Mouse (Mus musculus) liver, adult (tissue): ENCODE data around the gene Hoxc4.

Experiments
- GATA4 ChIP-seq: IDR thresholded peaks from 2 replicates; pipeline ENCODE4 v1.6.1; 2014; ENCODE audit warnings: mild to moderate bottlenecking, low read length; ENCODE audit not compliant: insufficient replicate concordance

The Hoxc4 gene

DNA sequence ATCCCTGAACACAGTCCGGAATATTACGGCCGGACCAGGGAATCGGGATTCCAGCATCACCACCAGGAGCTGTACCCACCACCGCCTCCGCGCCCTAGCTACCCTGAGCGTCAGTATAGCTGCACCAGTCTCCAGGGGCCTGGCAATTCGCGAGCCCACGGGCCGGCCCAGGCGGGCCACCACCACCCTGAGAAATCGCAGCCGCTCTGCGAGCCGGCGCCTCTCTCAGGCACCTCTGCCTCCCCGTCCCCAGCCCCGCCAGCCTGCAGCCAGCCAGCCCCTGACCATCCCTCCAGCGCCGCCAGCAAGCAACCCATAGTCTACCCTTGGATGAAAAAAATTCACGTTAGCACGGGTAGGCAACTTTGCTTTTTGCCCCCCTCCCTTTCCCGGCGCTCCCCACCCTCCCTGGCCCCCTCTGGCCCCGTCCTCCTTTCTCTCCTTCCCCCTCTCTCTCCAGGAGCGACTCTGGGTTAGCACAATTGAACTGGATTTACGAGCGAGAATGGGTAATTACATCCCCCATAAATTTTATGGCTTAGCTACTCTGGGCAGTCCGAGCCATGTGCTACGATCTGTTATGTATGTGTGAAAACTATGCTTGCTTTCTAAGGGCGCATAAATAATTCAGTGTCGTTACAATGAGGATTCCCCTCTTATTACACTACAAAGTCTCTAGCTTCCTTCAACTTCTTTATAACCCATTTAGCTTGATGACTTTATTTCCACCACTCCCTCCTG, 16.2 kb downstream of the Hoxc4 start:
- no peak for TF ChIP-seq GATA4

DNA sequence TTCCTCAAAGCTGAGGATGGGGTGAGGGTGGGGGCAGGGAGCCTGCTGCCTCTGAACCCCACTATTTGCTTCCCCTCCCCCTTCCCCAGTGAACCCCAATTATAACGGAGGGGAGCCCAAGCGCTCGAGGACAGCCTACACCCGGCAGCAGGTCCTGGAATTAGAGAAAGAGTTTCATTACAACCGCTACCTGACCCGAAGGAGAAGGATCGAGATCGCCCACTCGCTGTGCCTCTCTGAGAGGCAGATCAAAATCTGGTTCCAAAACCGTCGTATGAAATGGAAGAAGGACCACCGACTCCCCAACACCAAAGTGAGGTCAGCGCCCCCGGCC, 16.8 kb downstream of the Hoxc4 start:
- no peak for TF ChIP-seq GATA4

DNA sequence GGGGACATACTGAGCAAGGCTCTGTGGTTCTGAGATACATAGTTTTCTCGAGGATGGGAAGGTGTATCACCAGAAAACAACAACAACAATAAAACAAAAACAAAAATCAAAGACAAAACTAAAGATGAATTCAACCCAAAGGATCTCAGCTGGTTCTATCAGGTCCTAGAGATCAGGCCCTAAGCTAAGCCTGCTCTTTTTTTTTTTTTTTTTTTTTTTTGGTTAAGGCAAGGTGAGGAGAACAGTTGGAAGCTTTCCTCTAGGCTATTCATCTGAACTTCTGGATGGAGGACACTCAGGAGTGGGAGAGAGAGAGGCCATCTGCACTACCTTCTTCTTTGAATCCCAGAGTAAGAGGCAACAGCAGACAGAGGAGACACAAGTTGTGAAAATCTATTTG, 18.8 kb downstream of the Hoxc4 start:
- TF ChIP-seq GATA4: no peak

DNA sequence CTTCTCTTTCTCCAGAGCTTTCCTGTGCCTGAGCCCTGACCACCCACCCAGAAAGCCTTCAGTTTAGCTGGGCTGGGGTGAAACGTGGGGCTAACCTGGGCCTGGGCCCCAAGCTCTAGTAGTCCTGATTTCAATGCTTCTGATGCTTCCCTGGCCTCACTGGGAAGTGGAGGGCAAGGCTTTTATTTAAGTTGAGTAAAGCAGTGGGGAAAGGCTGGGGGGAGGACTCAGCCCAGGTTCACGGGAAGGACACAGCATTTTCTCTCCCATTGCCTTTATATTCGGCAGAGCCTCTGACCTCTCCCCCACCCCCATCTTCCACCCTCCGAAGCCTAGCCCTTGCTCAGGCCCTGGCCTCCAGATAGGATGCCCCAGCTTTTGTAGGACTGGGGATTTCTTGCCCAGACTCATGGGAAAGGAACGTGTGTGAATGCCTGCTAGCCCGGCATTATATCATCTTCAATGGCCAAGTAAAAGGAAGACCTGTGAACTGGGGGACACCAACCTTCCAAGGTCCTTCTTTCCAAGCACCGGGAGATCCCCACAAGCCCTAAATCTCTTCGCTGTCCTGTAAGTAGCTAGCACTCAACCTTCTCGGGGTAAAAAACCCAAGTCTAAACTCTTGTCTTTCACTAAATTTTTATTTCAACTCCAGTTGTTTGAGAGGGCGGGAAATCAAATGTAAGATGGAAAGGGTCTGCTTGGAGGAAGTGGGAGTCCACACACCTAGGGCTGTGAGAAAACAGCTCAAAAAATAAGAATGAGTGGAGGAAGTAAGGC, 20.2 kb downstream of the Hoxc4 start:
- TF ChIP-seq GATA4: no peak

DNA sequence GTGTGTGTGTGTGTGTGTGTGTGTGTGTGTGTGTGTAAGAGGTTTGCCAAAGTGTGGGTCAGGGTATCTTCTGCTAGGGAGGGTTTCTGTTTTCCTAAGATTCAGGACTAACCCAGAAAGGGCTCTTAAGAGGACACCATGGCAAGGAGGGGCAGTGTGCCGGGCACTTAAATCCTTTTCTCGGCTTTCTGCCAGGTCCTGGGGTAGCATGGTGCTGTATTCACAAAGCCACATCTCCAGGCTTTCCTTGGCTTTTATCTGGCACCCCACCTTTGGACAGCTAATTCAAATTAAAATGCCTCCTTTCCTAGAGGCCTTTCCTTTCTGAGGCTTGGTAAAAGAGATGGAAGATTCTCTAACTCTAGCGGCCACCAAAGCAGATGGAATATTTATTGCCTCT, 20.9 kb downstream of the Hoxc4 start:
- no peak for TF ChIP-seq GATA4

DNA sequence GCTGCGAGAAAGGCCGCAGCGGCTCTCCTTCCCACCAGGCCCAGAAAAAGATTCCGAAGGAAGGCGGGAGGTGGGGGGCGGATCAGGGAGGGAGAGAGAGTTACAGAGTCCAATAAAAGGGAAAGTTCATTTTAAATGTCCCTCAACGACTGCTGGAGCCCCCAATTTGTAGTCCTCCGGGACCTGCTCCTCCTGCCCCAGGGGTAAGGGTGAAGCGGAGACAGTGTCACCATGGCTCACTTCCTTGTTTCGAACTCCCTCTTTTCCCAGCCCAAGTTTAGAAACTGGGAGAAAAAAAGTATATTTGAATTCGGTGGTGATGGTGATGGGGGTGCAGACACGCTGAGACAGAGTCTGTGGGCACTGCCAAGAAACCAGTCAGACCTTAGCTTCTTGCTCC, 21.9 kb downstream of the Hoxc4 start:
- TF ChIP-seq GATA4: no peak

DNA sequence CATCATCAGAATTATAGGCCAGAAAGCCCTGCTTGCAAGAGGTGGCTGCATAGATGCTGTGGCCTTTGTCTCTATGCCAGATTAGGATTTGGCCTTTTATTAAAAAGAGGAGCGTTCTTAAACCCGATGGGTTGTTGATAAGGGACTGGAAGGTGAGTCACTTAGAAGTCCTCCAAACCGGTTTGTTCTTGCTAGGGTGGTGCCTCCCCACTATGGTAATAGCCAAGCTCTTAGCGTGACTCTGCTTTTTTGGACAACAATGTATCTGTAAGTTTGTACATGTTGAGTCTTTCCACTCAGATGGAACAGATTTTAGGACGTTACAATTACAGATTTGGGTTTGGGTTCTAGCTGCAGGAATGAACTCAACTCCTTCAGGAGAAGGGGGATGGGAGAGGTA, 22.9 kb downstream of the Hoxc4 start:
- no peak for TF ChIP-seq GATA4

DNA sequence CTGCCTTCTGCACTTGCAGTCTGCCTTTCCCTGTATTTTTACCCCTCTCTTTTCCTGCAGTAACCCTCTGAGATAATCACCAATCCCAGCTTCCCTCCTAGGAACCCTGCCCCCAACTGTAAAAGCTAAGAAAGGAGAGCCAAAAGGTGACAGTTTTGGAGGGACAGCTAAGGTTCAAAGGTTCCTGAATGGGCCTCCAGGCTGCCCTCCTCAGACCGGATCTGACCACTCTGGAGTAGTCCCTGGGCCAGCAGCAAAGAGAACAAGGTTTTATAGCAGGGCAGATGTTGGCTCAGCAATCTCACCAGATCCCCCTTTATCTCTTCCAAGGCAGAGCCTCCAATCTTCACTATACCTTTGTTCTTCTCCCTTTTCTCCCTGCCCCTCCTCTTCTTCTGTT, 23.5 kb downstream of the Hoxc4 start:
- TF ChIP-seq GATA4: no peak

DNA sequence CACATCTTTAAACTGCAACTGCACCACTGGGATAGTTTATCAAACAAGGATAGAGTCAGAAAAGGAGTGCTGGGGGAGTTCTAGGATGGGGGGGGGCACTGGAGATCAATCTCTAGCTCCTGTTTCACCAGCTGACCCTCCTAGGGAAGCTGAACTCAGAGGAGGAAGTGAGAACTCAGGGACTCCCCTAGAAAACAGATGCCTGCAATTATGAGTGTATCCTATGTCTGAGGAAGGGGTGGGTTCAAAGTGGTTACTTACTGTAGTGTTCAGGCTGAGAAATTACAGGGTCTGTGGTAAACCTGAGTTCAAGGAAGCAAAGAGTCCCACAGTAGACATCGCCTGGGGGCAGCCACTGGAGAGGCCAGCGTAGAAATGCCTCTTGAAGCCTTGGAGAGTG, 32.9 kb downstream of the Hoxc4 start:
- no peak for TF ChIP-seq GATA4

DNA sequence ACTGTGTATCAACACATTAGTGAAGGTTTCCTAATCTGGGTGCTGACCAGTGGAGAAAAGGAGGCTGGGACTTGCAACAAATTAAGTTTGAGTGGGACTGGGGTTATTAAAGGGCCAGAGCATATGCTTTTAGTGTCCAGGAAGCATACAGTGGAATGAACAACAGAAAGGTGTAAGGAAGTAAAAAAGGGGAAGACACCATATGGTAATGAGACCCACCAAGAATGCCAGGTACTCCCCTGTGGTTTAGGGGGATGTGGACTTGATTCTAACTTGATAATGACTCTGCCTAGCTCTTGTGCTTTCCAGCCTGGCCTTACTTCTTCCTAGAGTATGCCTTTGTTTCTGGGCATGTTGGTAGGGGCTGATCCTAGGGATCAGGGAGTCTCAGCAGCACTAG, 34.5 kb downstream of the Hoxc4 start:
- no peak for TF ChIP-seq GATA4

DNA sequence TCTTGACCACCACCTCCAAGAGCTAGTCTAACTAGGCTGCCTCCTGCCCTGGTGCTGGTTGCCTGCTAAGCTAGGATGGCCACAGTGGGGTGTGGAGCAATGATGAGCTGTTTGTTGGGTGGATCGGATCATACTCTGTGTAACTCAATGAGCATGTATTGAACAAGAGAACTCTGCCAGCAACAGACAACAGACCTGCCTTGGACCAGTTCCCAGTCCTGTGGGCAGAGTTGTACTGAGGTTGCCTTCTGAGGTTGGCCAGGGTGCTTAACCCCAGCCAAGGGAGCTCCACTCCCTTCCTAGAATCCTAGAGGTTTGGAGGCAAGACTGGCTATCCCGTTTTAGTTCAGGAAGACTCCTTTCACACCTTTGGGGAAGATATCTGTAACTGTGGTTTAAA, 37.7 kb downstream of the Hoxc4 start:
- no peak for TF ChIP-seq GATA4

DNA sequence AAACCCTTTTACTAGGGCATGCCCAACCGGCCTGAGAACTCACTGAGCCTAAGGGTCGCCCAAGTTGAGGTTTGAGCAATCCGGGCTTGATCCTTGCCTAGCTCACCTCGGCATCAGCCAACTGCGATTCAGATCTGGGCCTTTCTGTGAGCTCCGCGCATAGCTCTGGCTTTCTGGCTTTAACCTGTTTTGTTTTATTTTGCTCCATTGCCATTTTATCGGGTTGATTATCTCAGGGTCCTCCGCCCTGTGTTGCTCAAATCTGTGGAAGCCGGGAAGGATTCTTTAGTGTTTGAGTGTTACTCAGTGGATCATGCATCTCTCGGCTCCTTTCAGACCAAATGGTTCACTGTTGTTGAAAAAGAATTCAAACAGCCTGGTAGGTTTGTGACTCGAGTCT, 40.0 kb downstream of the Hoxc4 start:
- no peak for TF ChIP-seq GATA4

DNA sequence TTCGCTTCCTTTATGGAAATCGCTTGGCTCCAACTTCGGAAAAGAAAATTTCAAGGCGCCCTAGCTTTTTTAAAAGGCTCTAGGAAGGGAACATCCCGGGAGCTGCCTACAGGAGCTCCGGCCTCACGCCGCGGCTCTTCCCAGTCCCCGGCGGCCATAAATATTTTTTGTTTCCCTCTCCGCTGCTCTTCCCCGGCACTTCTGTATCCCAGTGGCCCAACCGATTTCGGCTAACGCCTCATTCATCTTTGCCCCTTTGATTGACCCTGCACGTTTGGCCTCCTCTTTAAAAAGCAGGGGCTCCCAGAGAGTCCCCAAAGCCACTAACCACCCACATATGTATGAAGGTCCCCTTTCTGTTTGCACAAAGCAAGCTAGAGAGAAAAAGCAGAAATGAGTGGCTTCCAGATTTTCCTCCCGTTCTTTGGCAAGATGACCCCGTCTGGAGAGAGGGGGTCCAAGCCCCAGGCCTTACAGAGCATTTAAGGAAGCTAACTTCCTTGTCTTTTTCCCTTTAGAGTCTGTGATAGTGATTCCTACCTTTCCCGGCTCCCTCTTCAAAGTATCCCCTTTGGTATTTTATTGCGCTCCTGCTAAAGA, 40.8 kb downstream of the Hoxc4 start:
- no peak for TF ChIP-seq GATA4

DNA sequence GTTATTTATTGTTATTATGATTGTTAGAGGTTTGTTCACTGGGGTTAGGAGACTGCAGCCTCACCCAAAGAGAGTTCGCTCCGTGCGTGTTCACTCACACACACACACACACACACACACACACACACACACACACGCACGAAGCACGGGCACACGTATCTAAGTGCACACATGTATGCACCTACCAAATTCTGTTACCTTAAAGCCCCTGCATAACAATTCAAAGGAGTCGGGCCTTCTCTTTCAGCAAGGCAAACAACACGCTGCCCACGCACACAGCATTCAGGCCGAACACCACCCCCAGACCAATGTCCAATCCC, 41.2 kb downstream of the Hoxc4 start:
- TF ChIP-seq GATA4: no peak

DNA sequence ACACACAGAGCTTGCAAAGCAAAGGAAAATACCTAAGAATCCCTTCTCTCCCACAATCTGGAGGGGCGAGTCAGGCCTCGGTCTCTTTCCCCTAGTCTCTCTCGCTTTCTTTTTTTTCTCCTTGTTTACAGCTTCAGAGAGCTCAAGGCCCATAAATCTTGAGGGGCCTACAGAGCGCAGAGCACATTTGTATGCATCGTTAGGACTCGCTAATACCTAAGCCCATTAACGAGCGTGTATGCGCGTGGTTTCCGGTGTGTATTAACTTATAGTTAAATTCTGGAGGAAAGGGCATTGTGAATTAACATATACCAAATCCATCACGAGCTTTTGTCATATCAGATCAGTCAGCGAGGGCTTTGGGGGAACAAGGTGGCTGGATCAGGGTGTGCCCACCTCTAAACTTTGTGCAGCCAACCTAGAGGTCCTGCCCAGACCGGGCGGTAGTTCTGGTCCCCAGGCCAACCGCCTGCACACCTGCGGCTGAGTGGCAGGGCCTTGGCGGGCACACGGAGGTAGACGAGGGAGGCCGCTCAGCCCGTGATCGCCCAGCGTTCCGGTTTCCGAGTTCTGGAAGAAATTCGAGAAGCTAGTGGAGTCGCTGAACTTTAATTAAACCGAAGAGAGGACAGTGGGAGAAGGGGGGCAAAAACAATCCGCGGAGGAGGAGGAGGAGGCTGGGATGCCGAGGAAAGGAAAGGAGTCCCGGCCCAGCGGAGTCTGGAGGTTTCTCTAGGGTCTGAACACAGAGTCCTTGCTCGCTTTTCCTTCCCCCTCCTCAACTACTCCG, 41.8 kb downstream of the Hoxc4 start:
- no peak for TF ChIP-seq GATA4
